Mouse (Mus musculus) intestine, embryonic 15.5 days (tissue): ENCODE measurements at regions not wholly inside any gene's neighbourhood (a gene's known extent, or its start where the extent isn't known, plus 50 kb on each side); places are given as distances from the start of the nearest gene placed in this dataset.
A peak's percentile ranks its signal among the peaks of the same experiment; 100 is the strongest.

Experiments
- ATAC-seq: fragments of 200-750 bp; cut with Nextera tagmentation; 2 replicates; pipeline ENCODE4 v1.8.0; 2017; ENCODE audit warnings: moderate TSS enrichment, moderate library complexity
- H3K27ac ChIP-seq: fragments of 300-500 bp; sonication (generic); 2 replicates; pipeline ENCODE4 v1.5.1; 2015; ENCODE audit warnings: mild to moderate bottlenecking, inconsistent platforms
- H3K27me3 ChIP-seq: fragments of 300-500 bp; sonication (generic); replicated peaks from 2 replicates; pipeline ENCODE4 v1.6.1; 2015; ENCODE audit warnings: inconsistent platforms
- H3K36me3 ChIP-seq: fragments of 300-500 bp; sonication (generic); 2 replicates; pipeline ENCODE4 v1.6.1; 2015; ENCODE audit warnings: inconsistent platforms
- H3K4me1 ChIP-seq: fragments of 300-500 bp; sonication (generic); replicated peaks from 2 replicates; pipeline ENCODE4 v1.6.1; 2015; ENCODE audit warnings: inconsistent platforms
- H3K4me2 ChIP-seq: fragments of 300-500 bp; sonication (generic); replicated peaks from 2 replicates; pipeline ENCODE4 v1.6.1; 2015; ENCODE audit warnings: mild to moderate bottlenecking, inconsistent platforms
- H3K4me3 ChIP-seq: fragments of 300-500 bp; sonication (generic); replicated peaks from 2 replicates; pipeline ENCODE4 v1.5.1; 2015; ENCODE audit warnings: inconsistent platforms
- H3K9ac ChIP-seq: fragments of 300-500 bp; sonication (generic); 2 replicates; pipeline ENCODE4 v1.6.1; 2015; ENCODE audit warnings: inconsistent platforms
- H3K9me3 ChIP-seq: fragments of 300-500 bp; sonication (generic); 2 replicates; pipeline ENCODE4 v1.6.1; 2016; ENCODE audit warnings: inconsistent platforms
- WGBS: fragments of 180-500 bp; shearing (Covaris S2); methylation state at CpG from one replicate; pipeline ENCODE4 v1.1.7; 2015; 5-methylcytosine and 5-hydroxymethylcytosine counted together

DNA sequence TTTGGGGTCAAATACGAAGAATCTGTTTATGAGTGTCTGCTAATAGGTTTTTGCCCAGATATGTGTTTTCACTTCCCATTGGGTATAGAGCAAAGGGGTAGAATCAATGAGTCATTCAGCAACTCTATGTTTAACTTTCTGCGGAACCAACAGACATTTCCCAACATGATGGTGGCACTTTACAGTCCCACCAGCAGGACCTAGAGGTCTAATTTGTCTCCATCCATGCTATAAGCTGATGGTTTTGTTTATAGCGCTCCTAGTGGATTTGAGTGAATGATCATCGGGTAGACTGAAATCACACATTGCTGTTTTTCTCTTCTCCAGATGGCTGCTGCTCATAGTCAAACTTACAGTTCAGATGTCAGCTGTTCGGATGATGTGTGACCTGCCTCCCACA lies 99.7 kb upstream of the Arid5b start:
- Histone ChIP-seq H3K36me3 (no peaks in the 10 kb centered on the region), H3K4me2 (no peak overlapping the region), H3K27me3 (no peaks in the 10 kb centered on the region), H3K9me3 (no peaks in the 10 kb centered on the region), H3K4me3 (no peak overlapping the region), H3K4me1 (no peaks in the 10 kb centered on the region), H3K9ac (no peak overlapping the region), H3K27ac (no peak overlapping the region)
- no peak for ATAC-seq
- WGBS: 83% methylated on average over 5 of the region's 5 CpGs

DNA sequence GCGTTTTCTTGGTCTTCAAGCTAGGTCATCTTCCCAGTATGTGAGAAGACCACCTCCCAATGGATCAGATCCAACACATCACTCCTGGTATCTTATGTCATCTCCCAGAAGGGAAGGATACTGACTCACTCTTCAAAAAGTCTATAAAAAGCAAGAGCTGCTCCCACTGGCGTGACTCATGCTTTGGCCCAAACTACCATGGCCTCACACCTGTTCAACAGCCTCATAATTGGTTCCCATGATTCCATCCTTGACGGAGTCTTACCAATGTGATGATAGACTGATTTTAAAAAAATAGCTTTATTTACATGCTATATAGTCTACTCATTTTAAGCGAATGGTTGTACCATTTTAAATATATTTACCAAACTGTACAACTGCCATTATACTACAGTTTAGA lies 98.9 kb upstream of the Arid5b start:
- Histone ChIP-seq H3K9ac (no peak overlapping the region), H3K9me3 (no peaks in the 10 kb centered on the region), H3K4me3 (no peak overlapping the region), H3K36me3 (no peaks in the 10 kb centered on the region), H3K27ac (no peak overlapping the region), H3K4me2 (no peak overlapping the region), H3K4me1 (no peaks in the 10 kb centered on the region), H3K27me3 (no peaks in the 10 kb centered on the region)
- ATAC-seq: no peak
- 93% methylated on average over 4 of the region's 4 CpGs for WGBS

DNA sequence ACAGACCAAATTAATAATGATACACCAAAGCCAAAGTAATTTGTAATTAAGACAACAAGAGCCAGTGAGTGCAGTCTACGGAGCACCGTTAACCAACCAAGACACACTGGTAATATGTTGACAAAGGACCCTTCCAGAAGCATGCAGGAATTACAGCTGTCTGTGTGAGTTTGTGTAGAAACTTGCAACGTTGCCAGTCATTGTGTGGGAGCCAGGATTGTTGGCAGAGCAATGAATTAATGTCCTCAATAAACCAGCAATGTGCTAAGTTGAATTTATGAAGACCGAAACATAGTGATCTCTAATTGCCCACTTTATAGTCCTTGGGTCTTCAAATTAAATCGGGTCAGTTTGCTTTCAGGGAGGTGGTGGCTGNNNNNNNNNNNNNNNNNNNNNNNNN lies 95.3 kb upstream of the Arid5b start:
- H3K9me3 ChIP-seq: no peaks in the 10 kb centered on the region
- no peak overlapping the region for H3K9ac ChIP-seq
- H3K36me3 ChIP-seq: no peaks in the 10 kb centered on the region
- H3K4me2 ChIP-seq: no peak overlapping the region
- no peaks in the 10 kb centered on the region for H3K27me3 ChIP-seq
- 74% methylated on average over 5 of the region's 5 CpGs for WGBS
- no peak for ATAC-seq
- H3K4me3 ChIP-seq: no peak overlapping the region
- H3K27ac ChIP-seq: no peak overlapping the region
- no peaks in the 10 kb centered on the region for H3K4me1 ChIP-seq

GRCm38 (mm10) chr10:68371785-68372184 lies 93.2 kb upstream of the Arid5b start:
- no peaks in the 10 kb centered on the region for H3K4me1 ChIP-seq
- H3K9me3 ChIP-seq: no peaks in the 10 kb centered on the region
- no peak overlapping the region for H3K4me2 ChIP-seq
- no peaks in the 10 kb centered on the region for H3K36me3 ChIP-seq
- no peak overlapping the region for H3K27ac ChIP-seq
- H3K27me3 ChIP-seq: no peaks in the 10 kb centered on the region
- no peak overlapping the region for H3K4me3 ChIP-seq
- no peak overlapping the region for H3K9ac ChIP-seq
- WGBS: 90% methylated on average over 6 of the region's 6 CpGs
- no peak for ATAC-seq

GRCm38 (mm10) chr10:68370986-68371385 lies 92.4 kb upstream of the Arid5b start:
- Histone ChIP-seq H3K36me3 (no peaks in the 10 kb centered on the region), H3K4me3 (no peak overlapping the region), H3K9ac (no peak overlapping the region), H3K27me3 (no peaks in the 10 kb centered on the region), H3K27ac (no peak overlapping the region), H3K4me1 (no peaks in the 10 kb centered on the region), H3K4me2 (no peak overlapping the region), H3K9me3 (no peaks in the 10 kb centered on the region)
- WGBS: 86% methylated on average over 8 of the region's 8 CpGs
- ATAC-seq: no peak

DNA sequence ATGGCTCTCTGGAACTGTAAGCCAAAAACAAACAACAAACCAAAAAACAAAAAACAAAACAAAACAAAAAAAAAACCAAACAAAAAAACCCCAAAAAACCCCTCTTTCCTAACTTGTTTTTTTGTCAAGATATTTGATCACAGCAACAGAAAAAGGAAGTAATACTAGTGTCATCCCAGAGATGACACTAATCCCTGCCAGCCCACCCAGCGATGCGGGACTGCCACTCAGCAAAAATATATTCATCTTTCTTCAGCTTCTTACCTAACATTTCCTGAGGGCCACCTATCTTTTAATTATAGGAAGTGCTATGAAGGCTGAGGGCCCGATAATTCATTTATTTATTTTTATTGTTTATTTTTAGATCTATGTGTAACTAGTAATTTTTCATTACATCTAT lies 88.3 kb upstream of the Arid5b start:
- 90% methylated on average over 3 of the region's 3 CpGs for WGBS

DNA sequence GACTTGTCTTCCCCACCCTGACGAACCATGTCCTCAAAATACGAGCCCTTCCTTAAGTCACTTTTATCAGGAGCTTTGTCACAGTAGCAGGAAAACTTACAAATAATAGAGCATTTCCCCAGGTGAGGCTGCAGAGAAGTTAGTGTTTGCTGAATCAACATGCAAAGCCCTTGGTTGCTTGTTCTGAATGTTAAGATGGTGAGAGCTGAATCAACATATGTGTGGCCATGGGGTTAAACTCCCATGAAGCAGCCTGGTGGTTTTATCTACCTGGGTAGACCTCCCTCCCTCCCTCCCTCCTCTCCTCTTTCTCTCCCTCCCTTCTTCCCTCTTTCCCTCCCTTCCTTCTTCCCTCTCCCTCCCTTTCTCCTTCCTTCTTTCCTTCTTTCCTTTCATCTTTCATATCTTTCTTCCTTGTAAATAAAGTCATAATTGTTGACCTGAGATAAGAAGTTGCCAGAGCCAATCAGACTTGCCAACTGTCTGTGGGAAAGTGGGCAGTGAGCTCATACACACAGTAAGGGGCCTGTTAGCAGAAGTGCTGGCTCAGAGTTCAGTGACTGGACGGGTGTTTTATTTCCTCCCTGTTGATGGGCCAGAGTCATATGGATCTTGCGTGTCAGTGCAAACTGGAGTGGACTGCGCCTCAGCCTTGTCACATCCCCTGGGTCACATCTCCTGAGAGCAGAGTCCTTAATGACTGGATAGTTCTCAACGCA lies 82.4 kb upstream of the Arid5b start:
- no peak overlapping the region for H3K27ac ChIP-seq
- H3K9ac ChIP-seq: no peak overlapping the region
- no peaks in the 10 kb centered on the region for H3K4me1 ChIP-seq
- no peaks in the 10 kb centered on the region for H3K9me3 ChIP-seq
- H3K4me3 ChIP-seq: no peak overlapping the region
- ATAC-seq: peak; percentile 78
- H3K27me3 ChIP-seq: no peaks in the 10 kb centered on the region
- no peak overlapping the region for H3K4me2 ChIP-seq
- WGBS: 68% methylated on average over 6 of the region's 6 CpGs
- no peaks in the 10 kb centered on the region for H3K36me3 ChIP-seq

More for the DNA sequence above, 88.3 kb upstream of the Arid5b start:
- H3K27ac ChIP-seq: no peak overlapping the region
- no peak overlapping the region for H3K4me2 ChIP-seq
- no peaks in the 10 kb centered on the region for H3K4me1 ChIP-seq
- no peak overlapping the region for H3K9ac ChIP-seq
- H3K36me3 ChIP-seq: no peaks in the 10 kb centered on the region
- ATAC-seq: no peak
- H3K9me3 ChIP-seq: no peaks in the 10 kb centered on the region
- H3K4me3 ChIP-seq: no peak overlapping the region
- no peaks in the 10 kb centered on the region for H3K27me3 ChIP-seq

- Histone ChIP-seq H3K36me3 (no peaks in the 10 kb centered on the region), H3K9me3 (no peaks in the 10 kb centered on the region), H3K4me2 (no peak overlapping the region), H3K4me1 (peaks cover 2% of the 10 kb centered on the region; the same call in 1 of the 2 replicates), H3K9ac (no peak overlapping the region), H3K27me3 (no peaks in the 10 kb centered on the region), H3K27ac (no peak overlapping the region), H3K4me3 (no peak overlapping the region)
- WGBS: 98% methylated on average over 2 of the region's 2 CpGs
- ATAC-seq: no peak
Observed at GRCm38 (mm10) chr10:68359135-68359534, 80.6 kb upstream of the Arid5b start.

DNA sequence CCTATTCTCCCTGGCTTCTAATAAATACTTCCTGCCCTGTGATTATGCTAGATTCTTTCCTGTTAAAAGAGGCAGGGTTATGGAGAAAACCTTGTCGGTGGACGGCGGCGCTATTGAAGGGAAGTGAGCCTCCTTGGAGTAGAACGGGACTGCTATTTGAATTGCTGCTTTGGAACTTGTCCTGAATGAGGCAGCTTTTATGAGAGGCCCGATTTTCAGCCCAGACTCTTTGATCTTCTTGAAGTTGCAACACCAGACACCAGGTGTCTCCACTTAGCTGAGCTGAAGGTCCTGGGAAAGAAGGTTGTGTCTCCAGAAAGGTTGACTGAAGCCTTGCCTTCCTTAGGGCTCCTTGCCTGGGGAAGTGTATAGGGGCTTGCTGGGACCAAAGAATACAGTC lies 78.4 kb upstream of the Arid5b start:
- Histone ChIP-seq H3K9ac (no peak overlapping the region), H3K9me3 (no peaks in the 10 kb centered on the region), H3K4me2 (no peak overlapping the region), H3K36me3 (no peaks in the 10 kb centered on the region), H3K4me1 (peaks cover 2% of the 10 kb centered on the region; the same call in 1 of the 2 replicates), H3K27me3 (no peaks in the 10 kb centered on the region), H3K27ac (peak overlapping the region; percentile 44; the same call in 1 of the 2 replicates), H3K4me3 (no peak overlapping the region)
- 48% methylated on average over 6 of the region's 6 CpGs for WGBS
- no peak; the same call in 1 of the 2 replicates for ATAC-seq

DNA sequence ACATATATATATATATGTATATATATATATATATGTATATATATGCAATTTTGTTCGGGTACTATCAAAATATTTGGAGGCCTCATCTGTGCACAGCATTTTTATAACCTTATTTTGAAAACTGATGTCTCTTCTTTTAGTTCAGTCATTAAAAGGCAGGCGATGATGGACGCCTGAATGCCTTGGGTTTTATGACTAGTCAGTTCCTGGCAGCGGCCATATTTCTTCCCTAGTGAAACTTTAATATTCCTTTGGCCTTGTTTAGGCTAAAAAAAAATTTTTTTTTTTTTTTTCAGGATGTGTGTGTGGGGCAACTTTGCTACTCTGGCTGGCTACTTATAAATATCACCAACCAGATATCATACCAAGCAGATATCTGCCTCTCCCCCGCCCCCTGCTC lies 78.0 kb upstream of the Arid5b start:
- no peaks in the 10 kb centered on the region for H3K36me3 ChIP-seq
- H3K27ac ChIP-seq: no peak overlapping the region
- H3K4me2 ChIP-seq: no peak overlapping the region
- H3K27me3 ChIP-seq: no peaks in the 10 kb centered on the region
- no peak for ATAC-seq
- 71% methylated on average over 5 of the region's 5 CpGs for WGBS
- H3K9ac ChIP-seq: no peak overlapping the region
- no peaks in the 10 kb centered on the region for H3K9me3 ChIP-seq
- peaks cover 2% of the 10 kb centered on the region; the same call in 1 of the 2 replicates for H3K4me1 ChIP-seq
- no peak overlapping the region for H3K4me3 ChIP-seq

DNA sequence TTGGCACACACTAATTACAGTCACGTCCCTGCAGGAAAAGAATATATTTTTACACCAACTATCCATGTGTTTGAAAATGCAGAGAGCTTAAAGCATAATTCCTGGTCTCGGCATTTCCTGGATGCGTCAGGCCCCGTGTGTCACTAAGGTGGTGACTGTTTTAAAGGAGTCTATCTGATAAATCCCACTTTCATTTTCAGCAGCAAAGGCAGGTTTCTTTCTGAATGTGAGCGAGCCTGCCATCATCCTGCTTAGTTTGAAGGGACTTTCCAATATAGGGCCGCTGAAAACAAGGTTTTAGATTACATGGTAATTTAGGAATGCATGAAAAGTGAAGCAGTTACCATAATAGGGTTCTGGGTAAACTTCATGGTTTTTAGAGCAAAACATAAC lies 77.5 kb upstream of the Arid5b start:
- Histone ChIP-seq H3K27ac (peak overlapping the region; percentile 67), H3K9ac (no peak overlapping the region), H3K36me3 (no peaks in the 10 kb centered on the region), H3K4me2 (peak overlapping the region; percentile 40), H3K9me3 (no peaks in the 10 kb centered on the region), H3K4me1 (peaks cover 2% of the 10 kb centered on the region; the same call in 1 of the 2 replicates), H3K4me3 (no peak overlapping the region), H3K27me3 (no peaks in the 10 kb centered on the region)
- no peak for ATAC-seq
- WGBS: 19% methylated on average over 6 of the region's 6 CpGs

GRCm38 (mm10) chr10:68355471-68356092 lies 77.0 kb upstream of the Arid5b start:
- H3K27me3 ChIP-seq: no peaks in the 10 kb centered on the region
- ATAC-seq: no peak
- H3K36me3 ChIP-seq: no peaks in the 10 kb centered on the region
- H3K9ac ChIP-seq: no peak overlapping the region
- H3K9me3 ChIP-seq: no peaks in the 10 kb centered on the region
- H3K27ac ChIP-seq: peak overlapping the region; percentile 67
- peaks cover 2% of the 10 kb centered on the region; the same call in 1 of the 2 replicates for H3K4me1 ChIP-seq
- H3K4me2 ChIP-seq: peak overlapping the region; percentile 40
- 22% methylated on average over 6 of the region's 6 CpGs for WGBS
- H3K4me3 ChIP-seq: no peak overlapping the region
